Mouse (Mus musculus): Measurements from ENCODE around the gene Gm20532.

- TF ChIP-seq USF1 (IDR thresholded peaks at IDR 0.05; ENCODE audit: low read depth), result no peak
- TF ChIP-seq POLR2A (IDR thresholded peaks at IDR 0.05; ENCODE audit: insufficient read length, low read depth), result no peak
These were observed 14.6 kb upstream of the Gm20532 start for GRCm38 (mm10) chr2:26571826-26572225.

Data from myocyte (in vitro differentiated cells).